Mouse (Mus musculus) midbrain, embryonic 14.5 days (tissue): ENCODE data around the gene Cpsf4l. TPM values are rescaled to one million over a fixed set of nuclear protein-coding genes. Genes with fewer than 3 reads are reported as not detected.

Experiments used
- ATAC-seq: fragments of 200-750 bp; cut with Nextera tagmentation; 2 replicates; pipeline ENCODE4 v1.8.0; 2017; ENCODE audit warnings: moderate number of reproducible peaks, moderate library complexity; ENCODE audit not compliant: low FRiP score, low TSS enrichment
- DNase-seq: peaks from one replicate; pipeline ENCODE4 v3.0.0-alpha.2; 2015
- H3K27ac ChIP-seq: fragments of 300-500 bp; sonication (generic); replicated peaks from 2 replicates; pipeline ENCODE4 v1.5.1; 2014; ENCODE audit warnings: mild to moderate bottlenecking, low read depth, low read length, moderate library complexity
- H3K27me3 ChIP-seq: fragments of 300-500 bp; sonication (generic); 2 replicates; pipeline ENCODE4 v1.6.1; 2014; ENCODE audit warnings: low read length, control low read depth, mixed read lengths; ENCODE audit not compliant: control insufficient read depth, insufficient read depth
- H3K36me3 ChIP-seq: fragments of 300-500 bp; sonication (generic); 2 replicates; pipeline ENCODE4 v1.6.1; 2014; ENCODE audit warnings: low read length, control low read depth; ENCODE audit not compliant: control insufficient read depth, insufficient read depth
- H3K4me1 ChIP-seq: fragments of 300-500 bp; sonication (generic); 2 replicates; pipeline ENCODE4 v1.6.1; 2014; ENCODE audit warnings: mild to moderate bottlenecking, antibody characterized with exemption, low read length, control low read depth; ENCODE audit not compliant: control insufficient read depth, insufficient read depth
- H3K4me2 ChIP-seq: fragments of 300-500 bp; sonication (generic); 2 replicates; pipeline ENCODE4 v1.6.1; 2014; ENCODE audit warnings: mild to moderate bottlenecking, low read length, moderate library complexity
- H3K4me3 ChIP-seq: fragments of 300-500 bp; sonication (generic); replicated peaks from 2 replicates; pipeline ENCODE4 v1.5.1; 2014; ENCODE audit warnings: low read depth, low read length
- H3K9ac ChIP-seq: fragments of 300-500 bp; sonication (generic); replicated peaks from 2 replicates; pipeline ENCODE4 v1.6.1; 2014; ENCODE audit warnings: mild to moderate bottlenecking, low read length, moderate library complexity
- H3K9me3 ChIP-seq: fragments of 300-500 bp; sonication (generic); 2 replicates; pipeline ENCODE4 v1.6.1; 2016; ENCODE audit warnings: low read length, control low read depth, mixed read lengths; ENCODE audit not compliant: control insufficient read depth
- WGBS: fragments of 180-500 bp; shearing (Covaris S2); extraction: QIAGEN DNeasy Blood & Tissue Kit; methylation state at CpG from one replicate; pipeline ENCODE4 v1.1.7; 2014; 5-methylcytosine and 5-hydroxymethylcytosine counted together
- polyA plus RNA-seq: library from polyadenylated mRNA; unstranded; fragments of >200 nt; fragmentation: Nextera tagmentation; extraction: Ambion mirVana; gene quantifications from 2 replicates; pipeline ENCODE4 v1.2.1, GENCODE M21; 2014

Gene Cpsf4l
- polyA plus RNA-seq: 0.26 and 0.47 TPM in 2 replicates

DNA sequence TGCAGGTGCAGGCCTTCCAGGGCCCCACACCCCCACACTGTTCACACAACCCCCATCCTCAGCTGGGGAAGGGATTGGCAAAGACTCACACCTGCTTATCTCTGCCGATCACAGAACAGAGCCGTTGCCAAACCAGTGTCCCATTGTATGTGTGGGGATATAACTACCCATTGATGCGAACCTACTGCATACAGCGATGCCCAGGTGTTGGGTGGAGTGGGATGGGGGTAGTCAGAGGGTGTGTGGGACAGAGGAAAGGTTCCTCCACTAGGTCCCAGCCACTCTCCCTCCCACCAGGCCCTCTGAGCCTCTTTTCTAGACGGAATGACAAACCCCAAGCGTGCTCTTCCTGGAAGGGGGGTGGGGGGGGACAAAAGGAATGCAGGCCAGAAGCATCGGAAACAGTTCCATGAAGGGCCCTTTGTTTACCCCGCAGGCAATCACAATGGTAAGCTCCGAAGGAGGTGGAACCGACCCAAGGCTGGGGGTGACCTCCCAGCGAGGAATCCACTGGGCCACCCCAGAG lies at the start of gene Cpsf4l:
Cpsf4l (minus strand) TSS at position 287 of the 526 bp plus-strand sequence.
- Histone ChIP-seq H3K4me1 (peaks cover 22% of the 10 kb centered on the region), H3K9me3 (no peaks in the 10 kb centered on the region), H3K4me2 (peak within 1 kb of the TSS; percentile 12; the same call in 1 of the 2 replicates), H3K4me3 (no peak within 1 kb of the TSS), H3K36me3 (0 out of 2 replicates have a peak, but pooled peaks cover 3% of the 10 kb centered on the region), H3K27me3 (no peaks in the 10 kb centered on the region), H3K27ac (peak within 1 kb of the TSS; percentile 70), H3K9ac (peak within 1 kb of the TSS; percentile 32; the same call in 1 of the 2 replicates)
- ATAC-seq (peak; percentile 51; the same call in 1 of the 2 replicates), DNase-seq (peak; percentile 62)
- WGBS: 2% methylated on average over 11 of the region's 11 CpGs

GRCm38 (mm10) chr11:113758851-113759250 lies 49.0 kb upstream of the Cpsf4l start:
- WGBS: 87% methylated on average over 5 of the region's 5 CpGs
- Histone ChIP-seq H3K9me3 (no peaks in the 10 kb centered on the region), H3K36me3 (no peaks in the 10 kb centered on the region), H3K4me3 (no peak overlapping the region), H3K9ac (no peak overlapping the region), H3K4me2 (no peak overlapping the region), H3K4me1 (peaks cover 6% of the 10 kb centered on the region; the same call in 1 of the 2 replicates), H3K27ac (no peak overlapping the region), H3K27me3 (no peaks in the 10 kb centered on the region)
- no peak for ATAC-seq
- DNase-seq: no peak

DNA sequence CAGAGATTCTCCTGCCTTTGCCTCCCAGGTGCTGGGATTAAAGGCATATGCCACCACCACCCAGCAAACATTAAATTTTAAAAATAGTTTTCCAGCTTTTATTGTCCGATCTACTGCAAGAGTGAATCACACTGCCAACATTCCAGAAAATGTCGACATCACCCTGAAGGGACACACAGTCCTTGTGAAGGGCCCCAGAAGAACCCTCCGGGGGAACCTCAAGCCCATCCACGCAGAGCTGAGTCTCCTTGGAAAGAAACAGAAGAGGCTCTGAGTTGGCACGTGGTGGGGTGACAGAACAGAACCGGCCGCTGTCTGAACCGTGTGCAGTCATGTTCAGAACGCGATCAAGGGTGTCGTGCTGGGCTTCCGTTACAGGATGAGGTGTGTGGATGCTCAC lies 46.8 kb upstream of the Cpsf4l start:
- ATAC-seq (no peak), DNase-seq (no peak)
- no peak overlapping the region for H3K4me2 ChIP-seq
- H3K9me3 ChIP-seq: no peaks in the 10 kb centered on the region
- no peaks in the 10 kb centered on the region for H3K36me3 ChIP-seq
- no peak overlapping the region for H3K27ac ChIP-seq
- H3K9ac ChIP-seq: no peak overlapping the region
- 95% methylated on average over 12 of the region's 12 CpGs for WGBS
- no peaks in the 10 kb centered on the region for H3K27me3 ChIP-seq
- H3K4me3 ChIP-seq: no peak overlapping the region
- H3K4me1 ChIP-seq: peaks cover 6% of the 10 kb centered on the region; the same call in 1 of the 2 replicates

GRCm38 (mm10) chr11:113755878-113756277 lies 46.1 kb upstream of the Cpsf4l start:
- no peaks in the 10 kb centered on the region for H3K36me3 ChIP-seq
- 93% methylated on average over 14 of the region's 14 CpGs for WGBS
- no peak for ATAC-seq

GRCm38 (mm10) chr11:113754845-113755244 lies 45.0 kb upstream of the Cpsf4l start:
- no peak overlapping the region for H3K9ac ChIP-seq
- H3K4me3 ChIP-seq: no peak overlapping the region
- no peak overlapping the region for H3K27ac ChIP-seq
- H3K4me1 ChIP-seq: peaks cover 11% of the 10 kb centered on the region
- no peak overlapping the region for H3K4me2 ChIP-seq
- no peaks in the 10 kb centered on the region for H3K27me3 ChIP-seq
- H3K36me3 ChIP-seq: no peaks in the 10 kb centered on the region
- 34% methylated on average over 9 of the region's 9 CpGs for WGBS
- no peak for DNase-seq
- no peaks in the 10 kb centered on the region for H3K9me3 ChIP-seq
- no peak for ATAC-seq

More at GRCm38 (mm10) chr11:113755878-113756277, 46.1 kb upstream of the Cpsf4l start:
- DNase-seq: no peak
- H3K9ac ChIP-seq: no peak overlapping the region
- no peaks in the 10 kb centered on the region for H3K27me3 ChIP-seq
- H3K27ac ChIP-seq: no peak overlapping the region
- no peak overlapping the region for H3K4me3 ChIP-seq
- no peaks in the 10 kb centered on the region for H3K9me3 ChIP-seq
- peaks cover 6% of the 10 kb centered on the region; the same call in 1 of the 2 replicates for H3K4me1 ChIP-seq
- no peak overlapping the region for H3K4me2 ChIP-seq

GRCm38 (mm10) chr11:113752685-113753430 lies 43.0 kb upstream of the Cpsf4l start:
- no peak for DNase-seq
- Histone ChIP-seq H3K4me3 (no peak overlapping the region), H3K4me2 (no peak overlapping the region), H3K4me1 (peaks cover 31% of the 10 kb centered on the region), H3K27me3 (no peaks in the 10 kb centered on the region), H3K27ac (no peak overlapping the region), H3K9ac (no peak overlapping the region), H3K36me3 (no peaks in the 10 kb centered on the region), H3K9me3 (no peaks in the 10 kb centered on the region)
- no peak for ATAC-seq
- WGBS: 94% methylated on average over 10 of the region's 10 CpGs

DNA sequence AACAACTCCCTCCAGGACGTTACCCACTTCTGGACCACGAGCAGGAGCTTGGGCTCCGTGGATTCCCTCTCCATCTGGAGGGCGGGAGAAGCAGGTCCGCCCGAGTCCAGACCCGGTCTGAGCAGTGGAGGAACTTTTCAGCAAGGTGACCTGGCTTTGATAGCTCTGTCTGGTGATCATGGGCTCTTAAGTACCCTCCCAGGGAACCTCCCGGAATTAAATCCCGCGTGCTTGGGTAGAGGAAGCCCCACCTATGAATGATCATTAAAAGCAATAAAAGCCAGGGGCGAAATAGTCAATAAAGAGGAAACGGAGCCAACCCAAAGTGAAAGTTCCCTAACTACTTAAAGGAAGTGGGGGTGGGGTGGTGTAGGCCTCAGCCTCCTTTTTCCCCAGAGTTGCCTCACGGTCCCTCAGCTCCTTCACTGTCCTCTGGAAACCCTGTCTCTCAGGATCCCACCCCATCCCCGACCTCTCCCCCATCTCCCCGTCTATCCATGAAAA lies 42.4 kb upstream of the Cpsf4l start:
- Histone ChIP-seq H3K4me1 (peaks cover 34% of the 10 kb centered on the region), H3K4me2 (peak overlapping the region; percentile 80), H3K27me3 (no peaks in the 10 kb centered on the region), H3K27ac (peak overlapping the region; percentile 93), H3K9ac (peak overlapping the region; percentile 89), H3K4me3 (peak overlapping the region; percentile 87), H3K36me3 (no peaks in the 10 kb centered on the region; the same call in 1 of the 2 replicates), H3K9me3 (no peaks in the 10 kb centered on the region)
- 28% methylated on average over 15 of the region's 15 CpGs for WGBS
- ATAC-seq (0 out of 2 replicates have a peak, but pooled peaks have one; percentile 7), DNase-seq (no peak)

DNA sequence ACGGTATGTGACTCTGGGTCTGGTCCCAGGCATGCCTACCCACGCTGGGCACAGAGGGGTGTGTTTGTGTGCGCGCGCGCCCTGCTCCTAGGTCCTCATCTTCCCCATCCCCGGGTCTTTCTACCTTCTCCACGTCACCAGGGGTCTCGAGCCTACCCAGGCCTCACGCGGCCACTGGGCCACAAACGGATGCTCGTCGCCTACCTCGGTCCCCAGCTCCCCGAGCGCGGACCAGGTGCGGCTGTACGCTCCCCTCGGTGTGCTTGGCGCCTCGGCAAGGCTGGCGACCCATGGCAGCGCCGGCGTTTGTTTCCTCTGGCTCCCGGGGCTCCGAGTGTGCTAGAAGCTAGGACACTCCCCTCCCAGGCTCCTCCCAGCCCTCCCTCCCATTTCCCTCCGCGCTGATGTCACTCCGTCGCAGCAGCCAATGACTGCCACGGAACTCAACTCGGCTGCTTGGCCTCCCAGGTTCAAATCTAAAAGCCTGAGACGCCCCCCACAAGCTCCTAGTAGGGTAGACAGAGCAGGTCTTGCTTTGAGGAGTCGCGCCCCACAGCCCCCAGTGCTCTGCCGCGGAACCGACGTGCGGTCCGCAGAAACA lies 41.8 kb upstream of the Cpsf4l start, which contains the start of gene Cdc42ep4:
Cdc42ep4 (minus strand) TSS at position 398 of the 601 bp plus-strand sequence.
- peak within 1 kb of the TSS; percentile 80 for H3K4me2 ChIP-seq
- peak within 1 kb of the TSS; percentile 87 for H3K4me3 ChIP-seq
- no peaks in the 10 kb centered on the region; the same call in 1 of the 2 replicates for H3K36me3 ChIP-seq
- peak within 1 kb of the TSS; percentile 89 for H3K9ac ChIP-seq
- H3K4me1 ChIP-seq: peaks cover 34% of the 10 kb centered on the region
- peak within 1 kb of the TSS; percentile 93 for H3K27ac ChIP-seq
- ATAC-seq (peak; percentile 86), DNase-seq (peak; percentile 95)
- no peaks in the 10 kb centered on the region for H3K27me3 ChIP-seq
- under 1% methylated on average over 44 of the region's 44 CpGs for WGBS
- no peaks in the 10 kb centered on the region for H3K9me3 ChIP-seq
